Mouse (Mus musculus) cerebral cortex, adult 2 months (tissue): ENCODE results near the gene Slc6a16.

Source experiments
- WGBS: fragments of 180-500 bp; shearing (Covaris S2); methylation state at CpG from one replicate; pipeline ENCODE4 v1.1.7; 2018; 5-methylcytosine and 5-hydroxymethylcytosine counted together

The Slc6a16 gene

GRCm38 (mm10) chr7:45253806-45254205 lies 12.9 kb downstream of the Slc6a16 start:
- WGBS, result 85% methylated on average over 8 of the region's 8 CpGs

- 72% methylated on average over 7 of the region's 7 CpGs for WGBS
These were observed 14.9 kb downstream of the Slc6a16 start for GRCm38 (mm10) chr7:45255822-45256221.

- WGBS, result 47% methylated on average over 11 of the region's 11 CpGs
These were observed 16.4 kb downstream of the Slc6a16 start for GRCm38 (mm10) chr7:45257063-45257840.

- WGBS, result 88% methylated on average over 8 of the region's 8 CpGs
These were observed 18.4 kb downstream of the Slc6a16 start for GRCm38 (mm10) chr7:45259281-45259680.

- WGBS, result 39% methylated on average over 7 of the region's 7 CpGs
These were observed 21.4 kb downstream of the Slc6a16 start for GRCm38 (mm10) chr7:45262266-45262665.

GRCm38 (mm10) chr7:45263006-45263607 lies 22.2 kb downstream of the Slc6a16 start:
- 56% methylated on average over 7 of the region's 7 CpGs for WGBS

- WGBS, result 86% methylated on average over 3 of the region's 3 CpGs
These were observed 23.5 kb downstream of the Slc6a16 start for GRCm38 (mm10) chr7:45264348-45264747.

GRCm38 (mm10) chr7:45265518-45265917 lies 24.6 kb downstream of the Slc6a16 start:
- 73% methylated on average over 1 of the region's 1 CpGs for WGBS

GRCm38 (mm10) chr7:45272786-45273412 lies 32.0 kb downstream of the Slc6a16 start:
- WGBS, result 74% methylated on average over 10 of the region's 10 CpGs

GRCm38 (mm10) chr7:45273672-45274071 lies 32.8 kb downstream of the Slc6a16 start:
- WGBS, result 92% methylated on average over 8 of the region's 8 CpGs

GRCm38 (mm10) chr7:45277136-45277760 lies 36.4 kb downstream of the Slc6a16 start, which contains the start of gene Slc6a21:
Gene Slc6a21 (plus strand): TSS chr7:45277513.
- WGBS, result 4% methylated on average over 44 of the region's 44 CpGs

- 90% methylated on average over 13 of the region's 13 CpGs for WGBS
These were observed 45.6 kb downstream of the Slc6a16 start for GRCm38 (mm10) chr7:45286486-45286885.

- 25% methylated on average over 1 of the region's 1 CpGs for WGBS
These were observed 55.7 kb downstream of the Slc6a16 start for GRCm38 (mm10) chr7:45296626-45297025.

GRCm38 (mm10) chr7:45297563-45297962 lies 56.7 kb downstream of the Slc6a16 start:
- WGBS, result 33% methylated on average over 3 of the region's 3 CpGs

- WGBS, result 5% methylated on average over 5 of the region's 5 CpGs
These were observed 58.9 kb downstream of the Slc6a16 start for GRCm38 (mm10) chr7:45299752-45300151.

GRCm38 (mm10) chr7:45300270-45300669 lies 59.4 kb downstream of the Slc6a16 start:
- WGBS, result 6% methylated on average over 6 of the region's 6 CpGs

GRCm38 (mm10) chr7:45302626-45303025 lies 61.7 kb downstream of the Slc6a16 start:
- WGBS, result 45% methylated on average over 8 of the region's 8 CpGs

- WGBS, result 44% methylated on average over 13 of the region's 13 CpGs
These were observed 64.0 kb downstream of the Slc6a16 start for GRCm38 (mm10) chr7:45304869-45305268.

- WGBS, result 20% methylated on average over 17 of the region's 17 CpGs
These were observed 64.4 kb downstream of the Slc6a16 start for GRCm38 (mm10) chr7:45305275-45305674.

- 76% methylated on average over 15 of the region's 15 CpGs for WGBS
These were observed 67.8 kb downstream of the Slc6a16 start for GRCm38 (mm10) chr7:45308551-45309240.

- WGBS, result 21% methylated on average over 9 of the region's 9 CpGs
These were observed 68.6 kb downstream of the Slc6a16 start for GRCm38 (mm10) chr7:45309455-45309854.

- WGBS, result 83% methylated on average over 8 of the region's 8 CpGs
These were observed 71.1 kb downstream of the Slc6a16 start for GRCm38 (mm10) chr7:45312023-45312422.
